Mouse (Mus musculus) heart, adult 2 months (tissue): ENCODE measurements around the gene Atf2. TPM values are rescaled to one million over a fixed set of nuclear protein-coding genes. Genes with fewer than 3 reads are reported as not detected.

Experiments
- DNase-seq, 2 experiments: peaks; one replicate each; pipeline ENCODE4 v3.0.0; 2021
- H3K27ac ChIP-seq: fragments of 200-600 bp; 2 replicates; pipeline ENCODE4 v1.8.1; 2022
- H3K27me3 ChIP-seq: fragments of 200-500 bp; 2 replicates; pipeline ENCODE4 v1.6.1; 2012; ENCODE audit warnings: mild to moderate bottlenecking, low read length, inconsistent platforms, mixed read lengths; ENCODE audit not compliant: control insufficient read depth, insufficient read depth
- H3K36me3 ChIP-seq: fragments of 200-500 bp; 2 replicates; pipeline ENCODE4 v1.6.1; 2012; ENCODE audit warnings: low read length, inconsistent platforms; ENCODE audit not compliant: control insufficient read depth, insufficient read depth
- H3K4me1 ChIP-seq: fragments of 200-500 bp; 2 replicates; pipeline ENCODE4 v1.6.1; 2011; ENCODE audit warnings: low read length; ENCODE audit not compliant: control insufficient read depth, insufficient read depth
- H3K4me3 ChIP-seq: fragments of 200-600 bp; 2 replicates; pipeline ENCODE4 v1.8.1; 2022
- H3K79me2 ChIP-seq: fragments of 200-500 bp; replicated peaks from 2 replicates; pipeline ENCODE4 v1.6.1; 2012; ENCODE audit warnings: mild to moderate bottlenecking, inconsistent platforms, low read length, moderate library complexity, mixed read lengths; ENCODE audit not compliant: control insufficient read depth, insufficient read depth
- H3K9ac ChIP-seq: fragments of 200-500 bp; 2 replicates; pipeline ENCODE4 v1.6.1; 2012; ENCODE audit warnings: low read depth, mild to moderate bottlenecking, control low read depth, inconsistent platforms, low read length, mixed read lengths
- CTCF ChIP-seq: fragments of 200-600 bp; IDR thresholded peaks from 2 replicates; pipeline ENCODE4 v1.8.1; 2022; ENCODE audit warnings: antibody characterized with exemption, mild to moderate bottlenecking, moderate library complexity
- EP300 ChIP-seq: fragments of 200-500 bp; IDR thresholded peaks from 2 replicates; pipeline ENCODE4 v1.6.1; 2011; ENCODE audit warnings: low read depth, low read length, control low read depth; ENCODE audit not compliant: insufficient read depth
- POLR2A ChIP-seq: fragments of 200-500 bp; IDR thresholded peaks from 2 replicates; pipeline ENCODE4 v1.6.1; 2011; ENCODE audit warnings: mild to moderate bottlenecking, low read depth, low read length, control low read depth; ENCODE audit not compliant: insufficient read depth
- WGBS: fragments of 180-500 bp; shearing (Covaris S2); methylation state at CpG from one replicate; pipeline ENCODE4 v1.1.7; 2018; 5-methylcytosine and 5-hydroxymethylcytosine counted together
- intact Hi-C: fragments of 180-260 bp; cut with DNase I; formaldehyde crosslinking; loops from one replicate; pipeline ENCODE4 v1.15.1; 2025
- polyA plus RNA-seq: library from polyadenylated mRNA; depleted of rRNA; stranded (reverse); fragments of >200 nt; gene quantifications from 2 replicates; pipeline ENCODE4 v1.2.3, GENCODE M21; 2012; rRNA removed
- total RNA-seq, 2 experiments: library from RNA; stranded (reverse); gene quantifications; 2 replicates each; pipeline ENCODE4 v1.2.3; 2021

Atf2 gene
- total and polyA plus RNA-seq, 3 experiments: 10.4 to 46.0 (median 39.9) TPM

GRCm38 (mm10) chr2:73775683-73776310 lies 116.6 kb downstream of the Atf2 start:
- H3K27me3 ChIP-seq: no peaks in the 10 kb centered on the region
- peaks cover 4% of the 10 kb centered on the region; the same call in 1 of the 2 replicates for H3K79me2 ChIP-seq
- H3K36me3 ChIP-seq: no peaks in the 10 kb centered on the region
- TF ChIP-seq EP300: no peak
- TF ChIP-seq POLR2A: no peak
- no peak for TF ChIP-seq CTCF
- peak overlapping the region; percentile 95 for H3K4me3 ChIP-seq
- H3K9ac ChIP-seq: peak overlapping the region; percentile 36
- no peak for DNase-seq
- peak overlapping the region; percentile 37; the same call in 1 of the 2 replicates for H3K27ac ChIP-seq
- WGBS: 7% methylated on average over 22 of the region's 22 CpGs
- intact Hi-C loops: no loop called here
- H3K4me1 ChIP-seq: no peaks in the 10 kb centered on the region; the same call in 1 of the 2 replicates

GRCm38 (mm10) chr2:73774786-73775682 lies 117.4 kb downstream of the Atf2 start, which contains the start of gene Chn1:
Gene Chn1 (minus strand): TSS chr2:73775346.
- intact Hi-C loops: no loop called here

GRCm38 (mm10) chr2:73772945-73773344 lies 119.5 kb downstream of the Atf2 start:
- TF ChIP-seq POLR2A (no peak), CTCF (no peak)
- Histone ChIP-seq H3K4me1 (no peaks in the 10 kb centered on the region), H3K27me3 (no peaks in the 10 kb centered on the region), H3K79me2 (peaks cover 4% of the 10 kb centered on the region; the same call in 1 of the 2 replicates), H3K27ac (no peak overlapping the region), H3K36me3 (no peaks in the 10 kb centered on the region), H3K4me3 (no peak overlapping the region), H3K9ac (no peak overlapping the region)
- DNase-seq: no peak
- WGBS: 35% methylated on average over 1 of the region's 1 CpGs
- intact Hi-C loops: no loop called here

More at GRCm38 (mm10) chr2:73774786-73775682, 117.4 kb downstream of the Atf2 start, which contains the start of gene Chn1:
- TF ChIP-seq CTCF (no peak), POLR2A (no peak), EP300 (no peak)
- Histone ChIP-seq H3K4me3 (peak within 1 kb of the TSS; percentile 95), H3K36me3 (no peaks in the 10 kb centered on the region), H3K27ac (peak within 1 kb of the TSS; percentile 37; the same call in 1 of the 2 replicates), H3K27me3 (no peaks in the 10 kb centered on the region), H3K9ac (peak within 1 kb of the TSS; percentile 78), H3K79me2 (peaks cover 4% of the 10 kb centered on the region; the same call in 1 of the 2 replicates), H3K4me1 (no peaks in the 10 kb centered on the region; the same call in 1 of the 2 replicates)
- DNase-seq: peak; percentile 77 to 81
- WGBS: 4% methylated on average over 121 of the region's 131 CpGs

GRCm38 (mm10) chr2:73768669-73769068 lies 123.8 kb downstream of the Atf2 start:
- Histone ChIP-seq H3K4me1 (no peaks in the 10 kb centered on the region; the same call in 1 of the 2 replicates), H3K27ac (no peak overlapping the region), H3K79me2 (peaks cover 4% of the 10 kb centered on the region; the same call in 1 of the 2 replicates), H3K9ac (no peak overlapping the region), H3K27me3 (no peaks in the 10 kb centered on the region), H3K4me3 (no peak overlapping the region), H3K36me3 (no peaks in the 10 kb centered on the region)
- DNase-seq: no peak
- 68% methylated on average over 4 of the region's 4 CpGs for WGBS
- TF ChIP-seq POLR2A: no peak
- TF ChIP-seq EP300: no peak
- TF ChIP-seq CTCF: no peak
- intact Hi-C loops: no loop called here

Other genes starting within 250 kb of the Atf2 start
- gene Chn1, start 117.3 kb downstream of the Atf2 start, total RNA-seq: 10 to 100 TPM; 33.9 to 35.2 TPM
- gene Chn1, start 117.3 kb downstream of the Atf2 start, polyA plus RNA-seq: 35.2 and 63.3 TPM in 2 replicates
- 1,000 to 10,000 TPM; 3,018 to 3,425 TPM for gene Atp5g3, start 18.7 kb upstream of the Atf2 start, total RNA-seq
- gene Atp5g3, start 18.7 kb upstream of the Atf2 start, polyA plus RNA-seq: 2,742 and 4,242 TPM in 2 replicates